Mouse (Mus musculus): ENCODE measurements around the gene Per1. TPM values are rescaled to one million over a fixed set of nuclear protein-coding genes. Genes with fewer than 3 reads are reported as not detected.

Per1 gene
- polyA plus RNA-seq, 1 experiment: 57.6 TPM

GRCm38 (mm10) chr11:69095511-69096231, 654 bp downstream of the Per1 start:
- peaks cover 2% of the 10 kb centered on the region for H3K4me1 ChIP-seq (ENCODE audit: control insufficient read depth, insufficient read depth, low read length)
- H3K4me3 ChIP-seq (ENCODE audit: insufficient read depth, low read length): peak overlapping the region; percentile 68
- TF ChIP-seq CTCF (IDR thresholded peaks at IDR 0.05; ENCODE audit: extremely low read depth, insufficient read depth, low read length): no peak
- TF ChIP-seq POLR2A (IDR thresholded peaks at IDR 0.05; ENCODE audit: extremely low read depth, insufficient read depth, low read length): no peak
- H3K27ac ChIP-seq (ENCODE audit: insufficient read depth, low read length): peak overlapping the region; percentile 98

DNA sequence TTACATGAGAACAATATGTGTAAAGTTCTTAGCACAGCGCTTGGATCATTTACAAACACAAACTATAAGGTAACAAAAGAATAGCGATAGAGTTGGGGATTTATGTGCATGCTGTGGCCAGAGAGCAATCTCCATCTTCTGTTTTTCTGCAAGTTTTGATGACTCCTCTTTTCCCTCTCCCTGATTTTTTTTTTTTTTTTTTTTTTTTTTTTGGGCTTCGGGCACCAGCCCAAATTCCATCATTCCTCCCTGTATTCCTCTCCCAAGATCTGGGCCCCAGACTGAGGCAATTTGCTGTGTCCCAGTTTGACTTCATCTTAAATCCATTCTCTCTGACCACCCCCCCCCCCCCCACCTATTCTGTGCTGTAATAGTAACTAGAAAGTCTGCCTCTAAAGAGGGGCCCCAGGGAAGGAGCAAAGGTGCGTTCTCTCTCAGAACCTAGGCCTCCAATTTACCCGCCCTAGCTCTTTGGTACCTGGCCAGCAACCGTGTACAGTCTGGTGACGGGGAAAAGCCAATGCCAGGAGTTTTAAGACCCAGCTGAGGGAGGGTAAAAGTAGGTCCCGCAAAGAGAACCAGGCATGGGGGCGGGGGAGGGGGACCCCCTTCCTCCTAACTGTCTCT, 1.5 kb downstream of the Per1 start:
- TF ChIP-seq POLR2A (IDR thresholded peaks at IDR 0.05; ENCODE audit: extremely low read depth, insufficient read depth, low read length) (no peak), CTCF (IDR thresholded peaks at IDR 0.05; ENCODE audit: extremely low read depth, insufficient read depth, low read length) (no peak)
- Histone ChIP-seq H3K4me3 (ENCODE audit: insufficient read depth, low read length) (peak overlapping the region; percentile 68), H3K4me1 (ENCODE audit: control insufficient read depth, insufficient read depth, low read length) (peaks cover 4% of the 10 kb centered on the region), H3K27ac (ENCODE audit: insufficient read depth, low read length) (peak overlapping the region; percentile 98)

DNA sequence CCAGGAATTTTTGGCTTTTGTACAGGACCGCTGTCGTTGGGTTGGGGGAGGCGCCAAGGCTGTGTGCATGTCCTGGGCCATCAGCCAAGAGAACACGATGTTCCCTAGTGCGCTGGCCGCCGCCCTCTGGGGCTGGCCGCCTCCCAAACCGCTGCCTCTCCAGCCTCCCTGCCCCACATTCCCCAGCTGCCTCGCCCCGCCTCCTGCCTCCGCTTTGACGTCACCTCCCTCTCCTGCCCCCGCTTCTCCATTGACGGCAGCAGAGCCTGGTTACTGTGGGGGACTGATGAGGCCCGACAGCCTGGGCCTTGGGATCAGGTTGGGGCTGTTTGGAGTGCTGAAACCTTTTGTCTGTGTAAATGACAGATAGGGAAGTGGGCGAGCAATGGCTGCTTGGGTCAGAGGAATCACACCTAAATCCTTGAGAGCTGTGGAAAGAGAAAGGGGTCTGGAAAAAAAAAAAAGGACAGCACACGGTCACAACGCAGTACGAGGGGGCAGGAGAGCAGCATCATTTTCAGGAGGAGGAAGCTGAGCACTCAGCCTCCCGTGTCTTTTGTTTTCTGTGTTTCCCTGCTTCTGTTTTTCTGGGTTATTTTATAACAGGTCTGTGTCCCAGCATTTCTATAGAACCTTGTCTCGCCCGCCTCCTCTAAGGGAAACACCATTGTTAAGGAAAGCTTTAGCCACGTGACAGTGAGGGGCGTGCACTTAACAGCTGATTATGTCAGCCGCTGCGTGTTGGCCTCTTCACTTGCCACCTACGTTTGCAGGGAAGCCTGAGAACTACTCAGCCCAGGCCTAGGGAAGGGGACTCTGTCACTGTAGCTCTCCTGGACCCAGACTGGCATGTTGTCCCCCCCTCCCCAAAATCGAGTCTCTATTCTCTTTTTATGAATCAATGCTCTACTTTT, 2.2 kb downstream of the Per1 start:
- peak overlapping the region; percentile 98 for H3K27ac ChIP-seq (ENCODE audit: insufficient read depth, low read length)
- H3K4me3 ChIP-seq (ENCODE audit: insufficient read depth, low read length): peak overlapping the region; percentile 68
- TF ChIP-seq CTCF (IDR thresholded peaks at IDR 0.05; ENCODE audit: extremely low read depth, insufficient read depth, low read length) (no peak), POLR2A (IDR thresholded peaks at IDR 0.05; ENCODE audit: extremely low read depth, insufficient read depth, low read length) (peak; percentile 87)
- peaks cover 4% of the 10 kb centered on the region for H3K4me1 ChIP-seq (ENCODE audit: control insufficient read depth, insufficient read depth, low read length)

DNA sequence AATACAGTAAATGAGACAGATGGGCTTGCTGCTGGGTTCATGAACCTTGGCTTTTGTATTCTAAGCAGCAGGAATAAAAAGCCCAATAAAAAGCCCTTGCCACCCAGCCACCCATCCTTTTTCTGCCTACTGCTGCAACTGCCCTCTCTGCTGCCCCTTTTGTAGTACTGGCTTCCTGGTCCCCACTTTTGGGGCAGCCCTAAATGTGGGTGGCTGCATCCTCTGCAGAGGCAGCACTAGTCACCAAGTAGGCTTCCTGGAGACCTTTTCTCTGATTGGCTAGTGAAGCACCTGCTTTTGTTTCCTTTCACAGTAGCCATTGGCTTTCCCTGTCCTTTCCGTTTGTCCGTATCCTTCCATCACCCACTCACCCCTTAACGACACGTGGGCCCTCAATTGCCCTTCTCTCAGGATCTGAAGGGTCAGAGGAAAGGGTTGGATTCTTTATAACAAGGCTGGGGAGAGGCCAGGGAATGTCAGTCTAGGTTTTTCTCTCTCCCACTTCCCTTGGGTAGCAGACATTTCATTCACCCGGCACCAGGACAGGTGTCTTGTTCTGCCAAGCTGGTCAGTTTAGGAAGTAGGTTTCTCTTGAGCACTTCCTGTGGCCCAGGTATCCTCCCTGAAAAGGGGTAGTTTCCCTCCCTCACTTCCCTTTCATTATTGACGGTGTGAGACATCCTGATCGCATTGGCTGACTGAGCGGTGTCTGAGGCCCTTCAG, 3.2 kb downstream of the Per1 start:
- Histone ChIP-seq H3K27ac (ENCODE audit: insufficient read depth, low read length) (peak overlapping the region; percentile 98), H3K4me1 (ENCODE audit: control insufficient read depth, insufficient read depth, low read length) (peaks cover 4% of the 10 kb centered on the region), H3K4me3 (ENCODE audit: insufficient read depth, low read length) (peak overlapping the region; percentile 68)
- TF ChIP-seq CTCF (IDR thresholded peaks at IDR 0.05; ENCODE audit: extremely low read depth, insufficient read depth, low read length) (no peak), POLR2A (IDR thresholded peaks at IDR 0.05; ENCODE audit: extremely low read depth, insufficient read depth, low read length) (no peak)

DNA sequence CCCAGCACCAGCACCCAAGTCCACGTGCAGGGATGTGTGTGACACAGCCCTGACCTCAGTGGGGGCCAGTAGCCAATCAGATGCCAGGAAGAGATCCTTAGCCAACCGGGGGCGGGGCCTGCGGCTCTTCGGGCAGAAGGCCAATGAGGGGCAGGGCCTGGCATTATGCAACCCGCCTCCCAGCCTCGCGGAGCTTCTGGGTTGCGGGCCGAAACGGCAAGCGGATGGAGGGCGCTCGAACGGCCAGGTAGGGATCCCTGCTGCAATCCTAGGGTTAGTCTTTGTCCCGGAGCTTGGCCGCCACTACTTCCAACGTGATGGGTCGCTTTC, 3.7 kb downstream of the Per1 start:
- Histone ChIP-seq H3K27ac (ENCODE audit: insufficient read depth, low read length) (peak overlapping the region; percentile 98), H3K4me1 (ENCODE audit: control insufficient read depth, insufficient read depth, low read length) (peaks cover 4% of the 10 kb centered on the region), H3K4me3 (ENCODE audit: insufficient read depth, low read length) (peak overlapping the region; percentile 68)
- TF ChIP-seq CTCF (IDR thresholded peaks at IDR 0.05; ENCODE audit: extremely low read depth, insufficient read depth, low read length) (no peak), POLR2A (IDR thresholded peaks at IDR 0.05; ENCODE audit: extremely low read depth, insufficient read depth, low read length) (peak; percentile 84)

- Histone ChIP-seq H3K4me3 (ENCODE audit: insufficient read depth, low read length) (peak overlapping the region; percentile 68), H3K27ac (ENCODE audit: insufficient read depth, low read length) (peak overlapping the region; percentile 86), H3K4me1 (ENCODE audit: control insufficient read depth, insufficient read depth, low read length) (peaks cover 4% of the 10 kb centered on the region)
- no peak for TF ChIP-seq CTCF (IDR thresholded peaks at IDR 0.05; ENCODE audit: extremely low read depth, insufficient read depth, low read length)
- no peak for TF ChIP-seq POLR2A (IDR thresholded peaks at IDR 0.05; ENCODE audit: extremely low read depth, insufficient read depth, low read length)
These were observed 4.3 kb downstream of the Per1 start for GRCm38 (mm10) chr11:69099177-69099914.

GRCm38 (mm10) chr11:69099915-69100345, 4.9 kb downstream of the Per1 start:
- peaks cover 4% of the 10 kb centered on the region for H3K4me1 ChIP-seq (ENCODE audit: control insufficient read depth, insufficient read depth, low read length)
- peak overlapping the region; percentile 86 for H3K27ac ChIP-seq (ENCODE audit: insufficient read depth, low read length)
- peak overlapping the region; percentile 68 for H3K4me3 ChIP-seq (ENCODE audit: insufficient read depth, low read length)
- peak; percentile 93 for TF ChIP-seq POLR2A (IDR thresholded peaks at IDR 0.05; ENCODE audit: extremely low read depth, insufficient read depth, low read length)
- TF ChIP-seq CTCF (IDR thresholded peaks at IDR 0.05; ENCODE audit: extremely low read depth, insufficient read depth, low read length): no peak

DNA sequence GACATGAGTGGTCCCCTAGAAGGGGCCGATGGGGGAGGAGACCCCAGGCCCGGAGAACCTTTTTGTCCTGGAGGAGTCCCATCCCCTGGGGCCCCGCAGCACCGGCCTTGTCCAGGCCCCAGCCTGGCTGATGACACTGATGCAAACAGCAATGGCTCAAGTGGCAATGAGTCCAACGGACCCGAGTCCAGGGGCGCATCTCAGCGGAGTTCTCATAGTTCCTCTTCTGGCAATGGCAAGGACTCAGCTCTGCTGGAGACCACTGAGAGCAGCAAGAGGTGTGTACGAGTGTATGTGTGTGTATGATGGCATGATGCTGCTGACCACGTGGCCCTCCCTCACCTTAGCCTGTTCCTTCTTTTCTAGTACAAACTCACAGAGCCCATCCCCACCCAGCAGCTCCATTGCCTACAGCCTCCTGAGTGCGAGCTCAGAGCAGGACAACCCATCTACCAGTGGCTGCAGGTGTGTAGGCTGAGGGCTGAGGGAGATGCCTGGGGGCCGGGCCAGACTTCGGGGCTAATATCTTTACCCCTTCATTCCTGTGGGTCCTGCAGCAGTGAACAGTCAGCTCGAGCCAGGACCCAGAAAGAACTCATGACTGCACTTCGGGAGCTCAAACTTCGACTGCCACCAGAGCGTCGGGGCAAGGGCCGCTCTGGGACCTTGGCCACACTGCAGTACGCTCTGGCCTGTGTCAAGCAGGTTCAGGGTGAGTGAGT, 5.8 kb downstream of the Per1 start:
- H3K4me3 ChIP-seq (ENCODE audit: insufficient read depth, low read length): peak overlapping the region; percentile 68
- no peak for TF ChIP-seq CTCF (IDR thresholded peaks at IDR 0.05; ENCODE audit: extremely low read depth, insufficient read depth, low read length)
- H3K27ac ChIP-seq (ENCODE audit: insufficient read depth, low read length): peak overlapping the region; percentile 61
- peaks cover 4% of the 10 kb centered on the region for H3K4me1 ChIP-seq (ENCODE audit: control insufficient read depth, insufficient read depth, low read length)
